Mouse (Mus musculus) liver, adult 2 months (tissue): ENCODE measurements around the gene Cct3. TPM values are rescaled to one million over a fixed set of nuclear protein-coding genes. Genes with fewer than 3 reads are reported as not detected.

Source experiments
- polyA plus RNA-seq: library from polyadenylated mRNA; depleted of rRNA; stranded (reverse); fragments of >200 nt; gene quantifications from 2 replicates; pipeline ENCODE4 v1.2.3, GENCODE M21; 2012; rRNA removed
- total RNA-seq: library from RNA; depleted of rRNA; stranded (reverse); fragments of >200 nt; gene quantifications from 2 replicates; pipeline ENCODE4 v1.2.3, GENCODE M21; 2014; rRNA removed

Cct3 gene
- total and polyA plus RNA-seq, 2 experiments, result 79.7 to 104 TPM

Other genes starting within 250 kb of the Cct3 start
- 99.6 and 105 TPM in 2 replicates for gene Naxe, start 238.6 kb upstream of the Cct3 start, total RNA-seq
- 84.1 and 94.0 TPM in 2 replicates for gene Naxe, start 238.6 kb upstream of the Cct3 start, polyA plus RNA-seq
- not detected in 2 replicates for gene Ttc24, start 218.8 kb upstream of the Cct3 start, total RNA-seq
- not detected in 2 replicates for gene Ttc24, start 218.8 kb upstream of the Cct3 start, polyA plus RNA-seq
- gene Iqgap3, start 215.1 kb upstream of the Cct3 start, total RNA-seq, result 0.18 and 0.40 TPM in 2 replicates
- 0.16 and 0.27 TPM in 2 replicates for gene Iqgap3, start 215.1 kb upstream of the Cct3 start, polyA plus RNA-seq
- gene Mef2d, start 154.7 kb upstream of the Cct3 start, total RNA-seq, result 3.7 and 6.2 TPM in 2 replicates
- gene Mef2d, start 154.7 kb upstream of the Cct3 start, polyA plus RNA-seq, result 17.7 and 22.2 TPM in 2 replicates
- 11.9 and 24.6 TPM in 2 replicates for gene Rhbg, start 42.4 kb upstream of the Cct3 start, total RNA-seq
- 30.5 and 50.3 TPM in 2 replicates for gene Rhbg, start 42.4 kb upstream of the Cct3 start, polyA plus RNA-seq
- gene Gm38392, start 9.9 kb upstream of the Cct3 start, total RNA-seq, result not detected in 2 replicates
- gene Gm38392, start 9.9 kb upstream of the Cct3 start, polyA plus RNA-seq, result not detected in 2 replicates
- gene Tsacc, start 117 bp upstream of the Cct3 start, total RNA-seq, result 4.3 and 6.0 TPM in 2 replicates
- gene Tsacc, start 117 bp upstream of the Cct3 start, polyA plus RNA-seq, result 3.4 and 3.6 TPM in 2 replicates
- gene Glmp, start 27.9 kb downstream of the Cct3 start, total RNA-seq, result 17.8 and 26.6 TPM in 2 replicates
- 136 and 154 TPM in 2 replicates for gene Glmp, start 27.9 kb downstream of the Cct3 start, polyA plus RNA-seq
- 1.1 and 1.7 TPM in 2 replicates for gene Tmem79, start 39.0 kb downstream of the Cct3 start, total RNA-seq
- gene Tmem79, start 39.0 kb downstream of the Cct3 start, polyA plus RNA-seq, result 2.5 and 2.9 TPM in 2 replicates
- 14.1 and 16.6 TPM in 2 replicates for gene Smg5, start 39.1 kb downstream of the Cct3 start, total RNA-seq
- 22.6 and 36.6 TPM in 2 replicates for gene Smg5, start 39.1 kb downstream of the Cct3 start, polyA plus RNA-seq
- not detected in 2 replicates for gene Paqr6, start 67.5 kb downstream of the Cct3 start, total RNA-seq
- 0.56 and 0.66 TPM in 2 replicates for gene Paqr6, start 67.5 kb downstream of the Cct3 start, polyA plus RNA-seq
- gene Bglap3, start 75.6 kb downstream of the Cct3 start, total RNA-seq, result 0.34 and 0.74 TPM in 2 replicates
- gene Bglap3, start 75.6 kb downstream of the Cct3 start, polyA plus RNA-seq, result 0.11 and 2.0 TPM in 2 replicates
- gene Bglap2, start 81.6 kb downstream of the Cct3 start, total RNA-seq, result not detected in 2 replicates
- gene Bglap2, start 81.6 kb downstream of the Cct3 start, polyA plus RNA-seq, result not detected in 2 replicates
- not detected in 2 replicates for gene Bglap, start 87.3 kb downstream of the Cct3 start, total RNA-seq
- gene Bglap, start 87.3 kb downstream of the Cct3 start, polyA plus RNA-seq, result not detected in 2 replicates
- gene Pmf1, start 113.2 kb downstream of the Cct3 start, total RNA-seq, result 12.9 and 16.5 TPM in 2 replicates
- 59.0 and 68.1 TPM in 2 replicates for gene Pmf1, start 113.2 kb downstream of the Cct3 start, polyA plus RNA-seq
- 26.1 and 28.1 TPM in 2 replicates for gene Slc25a44, start 128.0 kb downstream of the Cct3 start, total RNA-seq
- gene Slc25a44, start 128.0 kb downstream of the Cct3 start, polyA plus RNA-seq, result 57.0 and 60.9 TPM in 2 replicates
- 23.4 and 37.9 TPM in 2 replicates for gene Sema4a, start 164.1 kb downstream of the Cct3 start, total RNA-seq
- 109 and 117 TPM in 2 replicates for gene Sema4a, start 164.1 kb downstream of the Cct3 start, polyA plus RNA-seq
- 28.2 and 38.5 TPM in 2 replicates for gene Lmna, start 212.8 kb downstream of the Cct3 start, total RNA-seq
- gene Lmna, start 212.8 kb downstream of the Cct3 start, polyA plus RNA-seq, result 41.0 and 44.7 TPM in 2 replicates
- gene Mex3a, start 235.3 kb downstream of the Cct3 start, total RNA-seq, result under 0.01 TPM in 2 replicates
- 0.02 and 0.04 TPM in 2 replicates for gene Mex3a, start 235.3 kb downstream of the Cct3 start, polyA plus RNA-seq